Mouse (Mus musculus) kidney, adult 2 months (tissue): ENCODE measurements around the gene Brpf1.

Source experiments
- CTCF ChIP-seq: fragments of 200-500 bp; conservative IDR thresholded peaks from 2 replicates; pipeline ENCODE4 v1.5.1; 2011; ENCODE audit warnings: low read depth, mild to moderate bottlenecking, control low read depth, low read length, moderate library complexity, mixed read lengths; ENCODE audit not compliant: insufficient read depth, insufficient read length
- POLR2A ChIP-seq: fragments of 200-500 bp; IDR thresholded peaks from one replicate; pipeline ENCODE4 v1.6.1; 2011; ENCODE audit warnings: low read depth, low read length, control low read depth

DNA sequence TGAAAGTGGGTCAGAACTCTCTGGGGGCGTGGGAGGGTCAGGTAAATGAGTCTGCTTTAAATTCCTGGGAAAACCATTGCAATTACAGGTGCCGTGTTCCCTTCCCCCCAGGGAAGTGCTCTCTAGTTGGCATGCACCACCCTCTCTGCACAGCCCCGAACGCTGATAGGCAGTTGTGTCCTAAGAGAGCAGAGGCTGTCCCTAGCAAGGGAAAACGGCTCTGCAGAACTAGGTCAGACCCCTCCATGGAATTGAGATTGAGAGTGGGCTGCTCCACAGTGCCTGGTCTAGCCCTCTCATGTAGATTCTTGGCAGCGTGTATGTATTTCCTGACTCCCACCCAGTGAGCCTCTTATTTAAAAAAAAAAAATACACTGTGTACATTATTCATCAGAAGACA, 43.4 kb upstream of the Brpf1 start:
- TF ChIP-seq CTCF (no peak), POLR2A (no peak)
